Mouse (Mus musculus): ENCODE measurements around the gene Arhgef39. TPM values are rescaled to one million over a fixed set of nuclear protein-coding genes. Genes with fewer than 3 reads are reported as not detected.
A peak's percentile ranks its signal among the peaks of the same experiment; 100 is the strongest.

Arhgef39 gene
- polyA plus RNA-seq, 1 experiment from 2014 or later = 15.2 TPM

DNA sequence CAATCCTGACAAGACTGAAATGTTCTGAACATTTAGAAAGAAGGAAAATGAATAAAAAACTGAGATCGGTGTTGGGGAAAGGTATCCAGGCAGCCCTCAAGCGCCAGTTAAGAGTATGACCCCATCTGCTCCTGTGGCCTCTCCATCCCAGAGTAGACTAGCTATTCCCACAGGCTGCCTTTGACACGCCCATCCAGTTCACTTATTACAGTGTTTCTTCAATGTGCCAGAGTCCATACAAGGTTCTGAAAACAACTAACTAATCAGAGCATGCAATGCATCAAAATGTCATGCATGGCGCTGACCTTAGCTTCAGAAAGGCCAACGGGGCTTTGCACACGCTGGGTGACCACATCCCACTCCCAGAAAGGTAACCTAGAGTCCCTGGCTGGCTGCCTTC is 4.0 kb upstream of the Arhgef39 start:
- TF ChIP-seq EP300 (IDR thresholded peaks at IDR 0.05; ENCODE audit: low read depth) (no peak), CTCF (IDR thresholded peaks at IDR 0.05; ENCODE audit: low read depth) (no peak)
- 78% methylated on average over 6 of the region's 6 CpGs for WGBS (ENCODE audit: insufficient replicate concordance)
- H3K4me1 ChIP-seq (ENCODE audit: insufficient read depth) = peaks cover 13% of the 10 kb centered on the region
- no peak overlapping the region for H3K9ac ChIP-seq (replicated peaks)
- H3K36me3 ChIP-seq (replicated peaks; ENCODE audit: insufficient read depth, low read length) = no peaks in the 10 kb centered on the region
- ATAC-seq (no peak), DNase-seq (no peak)
- no peaks in the 10 kb centered on the region for H3K9me3 ChIP-seq (ENCODE audit: low read length)
- H3K27me3 ChIP-seq (ENCODE audit: insufficient read depth, low read length) = 0 out of 2 replicates have a peak, but pooled peaks cover under 1% of the 10 kb centered on the region
- no peak overlapping the region for H3K4me2 ChIP-seq (ENCODE audit: low read depth, low read length)
- H3K27ac ChIP-seq (ENCODE audit: low read depth) = no peak overlapping the region
- H3K4me3 ChIP-seq (ENCODE audit: low read depth, low read length) = no peak overlapping the region

DNA sequence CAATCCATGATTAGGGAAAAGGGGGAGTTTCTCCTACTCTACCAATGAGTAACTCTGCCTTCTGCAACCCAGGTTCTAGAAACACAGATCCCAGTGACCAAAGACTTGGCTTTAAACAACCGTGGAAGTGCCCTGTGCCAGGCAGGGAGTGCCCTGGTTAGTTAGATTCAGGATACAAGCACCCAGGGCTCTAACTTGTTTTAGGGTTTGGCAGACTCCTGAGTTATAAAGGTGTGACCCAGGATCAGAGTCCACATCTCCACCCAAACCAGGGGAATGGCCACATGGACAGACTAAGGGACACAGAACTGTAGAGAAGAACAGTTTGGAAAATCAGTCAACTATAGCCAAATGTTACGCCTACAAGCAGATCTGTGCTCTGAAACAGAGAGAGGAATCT is 3.5 kb upstream of the Arhgef39 start:
- no peak overlapping the region for H3K4me3 ChIP-seq (ENCODE audit: low read depth, low read length)
- no peak for TF ChIP-seq CTCF (IDR thresholded peaks at IDR 0.05; ENCODE audit: low read depth)
- TF ChIP-seq EP300 (IDR thresholded peaks at IDR 0.05; ENCODE audit: low read depth) = no peak

DNA sequence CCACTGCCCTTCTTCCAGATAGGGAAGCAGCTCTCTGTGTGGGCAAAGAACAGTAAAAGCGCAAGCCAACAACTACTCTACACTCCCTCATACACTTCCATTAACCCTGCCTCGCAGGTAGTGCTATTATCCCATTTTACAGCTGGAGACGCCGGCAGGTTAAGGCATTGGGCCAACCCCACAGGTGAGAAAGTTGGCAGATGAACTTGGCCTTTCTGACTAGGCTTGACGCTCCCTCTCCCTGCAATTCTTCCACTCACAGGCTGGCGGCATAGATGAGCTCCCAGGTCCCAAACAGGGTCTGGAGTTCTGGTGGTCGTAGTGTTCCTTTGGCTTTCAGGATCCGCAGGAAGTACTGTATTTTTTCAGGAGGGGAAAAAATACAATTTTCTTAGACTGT is 512 bp downstream of the Arhgef39 start:
- DNase-seq (peak; percentile 49), ATAC-seq (peak; percentile 66)
- no peaks in the 10 kb centered on the region for H3K9me3 ChIP-seq (ENCODE audit: low read length)
- peaks cover 15% of the 10 kb centered on the region for H3K4me1 ChIP-seq (ENCODE audit: insufficient read depth)
- peak overlapping the region; percentile 67 for H3K4me2 ChIP-seq (ENCODE audit: low read depth, low read length)
- TF ChIP-seq EP300 (IDR thresholded peaks at IDR 0.05; ENCODE audit: low read depth) (no peak), CTCF (IDR thresholded peaks at IDR 0.05; ENCODE audit: low read depth) (peak; percentile 65)
- peak overlapping the region; percentile 52 for H3K27ac ChIP-seq (ENCODE audit: low read depth)
- H3K9ac ChIP-seq (replicated peaks) = peak overlapping the region; percentile 69
- peak overlapping the region; percentile 60 for H3K4me3 ChIP-seq (ENCODE audit: low read depth, low read length)
- WGBS (ENCODE audit: insufficient replicate concordance) = 6% methylated on average over 8 of the region's 8 CpGs
- no peaks in the 10 kb centered on the region for H3K27me3 ChIP-seq (ENCODE audit: insufficient read depth, low read length)
- peaks cover 26% of the 10 kb centered on the region for H3K36me3 ChIP-seq (replicated peaks; ENCODE audit: insufficient read depth, low read length)

More for the DNA sequence above, 3.5 kb upstream of the Arhgef39 start:
- H3K9ac ChIP-seq (replicated peaks) = no peak overlapping the region
- no peaks in the 10 kb centered on the region for H3K9me3 ChIP-seq (ENCODE audit: low read length)
- H3K4me2 ChIP-seq (ENCODE audit: low read depth, low read length) = no peak overlapping the region
- no peak for ATAC-seq
- H3K27me3 ChIP-seq (ENCODE audit: insufficient read depth, low read length) = no peaks in the 10 kb centered on the region
- WGBS (ENCODE audit: insufficient replicate concordance) = 73% methylated on average over 2 of the region's 2 CpGs
- H3K27ac ChIP-seq (ENCODE audit: low read depth) = no peak overlapping the region
- H3K4me1 ChIP-seq (ENCODE audit: insufficient read depth) = peaks cover 10% of the 10 kb centered on the region
- no peaks in the 10 kb centered on the region for H3K36me3 ChIP-seq (replicated peaks; ENCODE audit: insufficient read depth, low read length)
- no peak for DNase-seq

DNA sequence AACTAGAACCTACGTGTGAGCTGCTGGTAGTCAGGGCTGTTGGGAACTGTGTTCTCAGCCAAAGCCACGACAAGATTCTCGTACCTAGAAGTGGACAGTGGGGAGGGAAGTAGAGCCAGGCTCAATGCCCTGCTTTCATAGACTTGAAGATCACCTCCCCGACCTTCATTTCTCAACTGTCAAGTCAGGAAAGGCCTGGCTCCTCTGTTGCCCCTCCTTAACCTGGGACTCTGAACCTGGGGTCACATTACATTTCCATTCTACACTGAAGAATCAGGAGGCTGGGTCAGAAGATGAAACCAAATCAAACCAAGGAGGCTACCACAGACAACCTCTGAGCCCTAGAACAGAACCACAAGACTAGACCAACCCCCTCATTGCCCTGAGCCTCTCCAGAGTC is 1.5 kb downstream of the Arhgef39 start:
- 73% methylated on average over 4 of the region's 4 CpGs for WGBS (ENCODE audit: insufficient replicate concordance)
- Histone ChIP-seq H3K4me2 (ENCODE audit: low read depth, low read length) (peak overlapping the region; percentile 67), H3K9ac (replicated peaks) (peak overlapping the region; percentile 69), H3K4me3 (ENCODE audit: low read depth, low read length) (peak overlapping the region; percentile 60), H3K36me3 (replicated peaks; ENCODE audit: insufficient read depth, low read length) (peaks cover 26% of the 10 kb centered on the region), H3K9me3 (ENCODE audit: low read length) (no peaks in the 10 kb centered on the region), H3K27me3 (ENCODE audit: insufficient read depth, low read length) (no peaks in the 10 kb centered on the region), H3K4me1 (ENCODE audit: insufficient read depth) (peaks cover 18% of the 10 kb centered on the region), H3K27ac (ENCODE audit: low read depth) (no peak overlapping the region)
- TF ChIP-seq EP300 (IDR thresholded peaks at IDR 0.05; ENCODE audit: low read depth) (no peak), CTCF (IDR thresholded peaks at IDR 0.05; ENCODE audit: low read depth) (no peak)
- no peak for ATAC-seq
- no peak for DNase-seq

DNA sequence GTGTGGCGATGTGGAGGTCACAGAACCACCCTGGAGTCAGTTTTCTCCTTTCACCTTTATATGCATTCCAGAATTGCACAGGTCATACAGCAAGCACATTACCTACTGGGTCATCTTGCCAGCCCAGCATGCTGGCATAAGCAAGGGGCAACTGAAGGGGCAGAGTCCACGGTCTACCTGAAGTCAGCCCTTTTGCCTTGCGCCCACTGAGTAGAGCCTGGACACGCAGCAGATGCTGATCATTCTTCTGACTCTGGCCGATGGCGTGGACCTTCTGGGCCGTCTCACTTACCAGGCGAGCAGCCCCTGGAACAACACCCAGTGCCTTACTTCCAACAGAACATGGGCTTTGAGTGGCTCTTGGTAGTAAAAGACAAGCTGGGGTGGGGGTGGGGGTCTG is 2.1 kb downstream of the Arhgef39 start:
- H3K4me2 ChIP-seq (ENCODE audit: low read depth, low read length) = no peak overlapping the region; the same call in 1 of the 2 replicates
- no peak for DNase-seq
- no peak for ATAC-seq
- H3K4me3 ChIP-seq (ENCODE audit: low read depth, low read length) = peak overlapping the region; percentile 60; the same call in 1 of the 2 replicates
- no peak overlapping the region for H3K27ac ChIP-seq (ENCODE audit: low read depth)
- 93% methylated on average over 8 of the region's 8 CpGs for WGBS (ENCODE audit: insufficient replicate concordance)
- peaks cover 18% of the 10 kb centered on the region for H3K4me1 ChIP-seq (ENCODE audit: insufficient read depth)
- no peaks in the 10 kb centered on the region for H3K27me3 ChIP-seq (ENCODE audit: insufficient read depth, low read length)
- H3K9ac ChIP-seq (replicated peaks) = no peak overlapping the region
- H3K36me3 ChIP-seq (replicated peaks; ENCODE audit: insufficient read depth, low read length) = peaks cover 26% of the 10 kb centered on the region
- no peak for TF ChIP-seq CTCF (IDR thresholded peaks at IDR 0.05; ENCODE audit: low read depth)
- TF ChIP-seq EP300 (IDR thresholded peaks at IDR 0.05; ENCODE audit: low read depth) = no peak
- no peaks in the 10 kb centered on the region for H3K9me3 ChIP-seq (ENCODE audit: low read length)

DNA sequence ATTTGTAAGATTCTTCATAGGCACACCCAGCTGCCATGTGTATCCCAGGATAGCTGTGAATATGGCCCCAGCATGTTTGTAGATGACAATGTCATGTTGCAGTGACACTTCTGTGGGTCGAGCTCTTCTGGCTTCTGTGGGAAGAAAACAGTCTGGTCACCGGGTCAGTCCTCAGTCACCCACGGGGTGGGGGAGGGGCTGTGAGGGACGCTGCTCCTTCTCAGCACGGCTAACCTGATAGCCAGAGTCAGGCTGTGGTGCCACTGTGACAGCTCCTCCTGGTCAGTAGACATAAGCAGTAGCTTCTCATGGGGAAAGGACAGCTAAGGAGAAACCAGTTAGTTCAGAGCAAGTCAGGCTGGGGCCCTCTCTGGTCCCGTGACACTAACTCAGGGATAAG is 2.9 kb downstream of the Arhgef39 start:
- no peak for TF ChIP-seq EP300 (IDR thresholded peaks at IDR 0.05; ENCODE audit: low read depth)
- TF ChIP-seq CTCF (IDR thresholded peaks at IDR 0.05; ENCODE audit: low read depth) = no peak
- no peaks in the 10 kb centered on the region for H3K9me3 ChIP-seq (ENCODE audit: low read length)
- no peak overlapping the region for H3K4me2 ChIP-seq (ENCODE audit: low read depth, low read length)
- peaks cover 26% of the 10 kb centered on the region for H3K36me3 ChIP-seq (replicated peaks; ENCODE audit: insufficient read depth, low read length)
- no peak overlapping the region for H3K4me3 ChIP-seq (ENCODE audit: low read depth, low read length)
- H3K27me3 ChIP-seq (ENCODE audit: insufficient read depth, low read length) = no peaks in the 10 kb centered on the region
- no peak overlapping the region for H3K27ac ChIP-seq (ENCODE audit: low read depth)
- no peak for DNase-seq
- WGBS (ENCODE audit: insufficient replicate concordance) = 72% methylated on average over 6 of the region's 6 CpGs
- no peak overlapping the region for H3K9ac ChIP-seq (replicated peaks)
- peaks cover 18% of the 10 kb centered on the region for H3K4me1 ChIP-seq (ENCODE audit: insufficient read depth)
- ATAC-seq = no peak

DNA sequence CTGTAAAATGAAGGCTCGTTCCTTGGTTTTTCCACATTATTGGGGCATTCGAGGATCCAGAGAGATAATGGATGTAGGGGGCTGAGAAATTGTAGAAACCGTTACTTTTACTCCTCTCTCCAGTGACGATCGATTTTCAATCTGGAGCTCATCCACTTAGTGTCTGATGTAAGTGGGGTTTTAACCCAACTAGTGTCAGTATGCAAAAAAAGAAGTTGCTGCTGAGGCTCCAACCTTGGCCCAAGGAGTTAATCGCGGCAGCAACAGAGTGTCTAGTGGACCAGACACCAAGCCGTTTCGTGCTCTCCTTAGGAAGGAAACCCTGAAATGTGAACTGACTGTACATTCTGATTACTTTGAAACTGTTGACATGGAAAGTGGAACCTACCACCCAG is 5.7 kb downstream of the Arhgef39 start:
- DNase-seq = no peak
- WGBS (ENCODE audit: insufficient replicate concordance) = under 1% methylated on average over 9 of the region's 9 CpGs
- TF ChIP-seq CTCF (IDR thresholded peaks at IDR 0.05; ENCODE audit: low read depth) (no peak), EP300 (IDR thresholded peaks at IDR 0.05; ENCODE audit: low read depth) (no peak)

More for the DNA sequence above, 5.7 kb downstream of the Arhgef39 start:
- Histone ChIP-seq H3K4me1 (ENCODE audit: insufficient read depth) (peaks cover 12% of the 10 kb centered on the region), H3K27ac (ENCODE audit: low read depth) (peak overlapping the region; percentile 83), H3K36me3 (replicated peaks; ENCODE audit: insufficient read depth, low read length) (peaks cover 26% of the 10 kb centered on the region), H3K9me3 (ENCODE audit: low read length) (no peaks in the 10 kb centered on the region), H3K4me2 (ENCODE audit: low read depth, low read length) (peak overlapping the region; percentile 92), H3K9ac (replicated peaks) (peak overlapping the region; percentile 83), H3K4me3 (ENCODE audit: low read depth, low read length) (peak overlapping the region; percentile 84), H3K27me3 (ENCODE audit: insufficient read depth, low read length) (no peaks in the 10 kb centered on the region)
- no peak for ATAC-seq
